Mouse (Mus musculus): ENCODE measurements at regions not wholly inside any gene's neighbourhood (a gene's known extent, or its start where the extent isn't known, plus 50 kb on each side); places are given as distances from the start of the nearest gene placed in this dataset.

- DNase-seq: no peak
These were observed 368.0 kb upstream of the Gm10306 start for GRCm38 (mm10) chr4:94188354-94188753.

GRCm38 (mm10) chr4:94188888-94189287, 367.5 kb upstream of the Gm10306 start:
- no peak for DNase-seq

- no peak for DNase-seq
These were observed 365.4 kb upstream of the Gm10306 start for GRCm38 (mm10) chr4:94190940-94191339.

- DNase-seq: no peak
These were observed 340.1 kb upstream of the Gm10306 start for GRCm38 (mm10) chr4:94216265-94216664.

GRCm38 (mm10) chr4:94235650-94236206, 320.6 kb upstream of the Gm10306 start:
- no peak for DNase-seq

GRCm38 (mm10) chr4:94256026-94256425, 300.3 kb upstream of the Gm10306 start:
- DNase-seq: no peak

GRCm38 (mm10) chr4:94261136-94261535, 295.2 kb upstream of the Gm10306 start:
- no peak for DNase-seq

GRCm38 (mm10) chr4:94281732-94282131, 274.6 kb upstream of the Gm10306 start:
- no peak for DNase-seq

GRCm38 (mm10) chr4:94292150-94292549, 264.2 kb upstream of the Gm10306 start:
- DNase-seq: no peak

GRCm38 (mm10) chr4:94317298-94317697, 239.0 kb upstream of the Gm10306 start:
- DNase-seq: no peak

- no peak for DNase-seq
These were observed 229.6 kb upstream of the Gm10306 start for GRCm38 (mm10) chr4:94326759-94327158.

- no peak for DNase-seq
These were observed 213.0 kb upstream of the Gm10306 start for GRCm38 (mm10) chr4:94343331-94343730.

- DNase-seq: no peak
These were observed 207.1 kb upstream of the Gm10306 start for GRCm38 (mm10) chr4:94349273-94349672.

GRCm38 (mm10) chr4:94356982-94357381, 199.4 kb upstream of the Gm10306 start:
- no peak for DNase-seq

GRCm38 (mm10) chr4:94360810-94361527, 195.4 kb upstream of the Gm10306 start:
- no peak for DNase-seq

- DNase-seq: no peak
These were observed 194.7 kb upstream of the Gm10306 start for GRCm38 (mm10) chr4:94361528-94362217.

GRCm38 (mm10) chr4:94365375-94365774, 191.0 kb upstream of the Gm10306 start:
- no peak for DNase-seq

- no peak for DNase-seq
These were observed 189.2 kb upstream of the Gm10306 start for GRCm38 (mm10) chr4:94367174-94367573.

- no peak for DNase-seq
These were observed 185.4 kb upstream of the Gm10306 start for GRCm38 (mm10) chr4:94370981-94371380.

GRCm38 (mm10) chr4:94376256-94376655, 180.1 kb upstream of the Gm10306 start:
- no peak for DNase-seq

GRCm38 (mm10) chr4:94385703-94386102, 170.6 kb upstream of the Gm10306 start:
- no peak for DNase-seq

- no peak for DNase-seq
These were observed 168.0 kb upstream of the Gm10306 start for GRCm38 (mm10) chr4:94388317-94388716.

GRCm38 (mm10) chr4:94394462-94394861, 161.9 kb upstream of the Gm10306 start:
- DNase-seq: no peak

GRCm38 (mm10) chr4:94397284-94397683, 159.1 kb upstream of the Gm10306 start:
- DNase-seq: no peak

Measured in cerebellum, adult 9-11 months (tissue).